Mouse (Mus musculus) cerebellum, adult 9-11 months (tissue): ENCODE data around the gene Nrros.
"Not testable (repeated sequence)": the region's sequence is repeated elsewhere in the genome, so short reads cannot be mapped to it uniquely, and the experiment has no call there.

Source experiments
- DNase-seq: peaks from one replicate; pipeline ENCODE4 v3.0.0; 2022

The Nrros gene

DNA sequence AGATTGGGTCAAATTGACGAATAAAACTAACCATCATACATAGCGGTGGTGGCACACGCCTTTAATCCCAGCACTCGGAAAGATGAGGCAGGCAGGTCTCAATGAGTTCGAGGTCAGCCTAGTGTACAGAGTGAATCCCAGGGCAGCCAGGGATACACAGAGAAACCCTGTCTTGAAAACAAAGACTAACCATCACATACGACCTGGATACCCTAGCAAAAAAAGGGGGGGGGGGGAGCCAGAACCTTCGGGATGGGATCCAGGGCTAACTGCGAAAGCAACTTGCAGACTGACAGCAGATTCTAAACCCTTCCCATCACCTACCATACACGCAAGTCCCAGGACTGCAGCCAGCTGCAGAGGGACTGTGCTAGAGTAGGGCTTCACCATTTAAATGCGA is 51.0 kb downstream of the Nrros start:
- no peak for DNase-seq

- no peak for DNase-seq
Measured at GRCm38 (mm10) chr16:32113541-32114218, 51.7 kb downstream of the Nrros start.

- no peak for DNase-seq
Measured at GRCm38 (mm10) chr16:32110951-32111699, 54.3 kb downstream of the Nrros start.

- no peak for DNase-seq
Measured at GRCm38 (mm10) chr16:32108578-32108977, 56.8 kb downstream of the Nrros start.

DNA sequence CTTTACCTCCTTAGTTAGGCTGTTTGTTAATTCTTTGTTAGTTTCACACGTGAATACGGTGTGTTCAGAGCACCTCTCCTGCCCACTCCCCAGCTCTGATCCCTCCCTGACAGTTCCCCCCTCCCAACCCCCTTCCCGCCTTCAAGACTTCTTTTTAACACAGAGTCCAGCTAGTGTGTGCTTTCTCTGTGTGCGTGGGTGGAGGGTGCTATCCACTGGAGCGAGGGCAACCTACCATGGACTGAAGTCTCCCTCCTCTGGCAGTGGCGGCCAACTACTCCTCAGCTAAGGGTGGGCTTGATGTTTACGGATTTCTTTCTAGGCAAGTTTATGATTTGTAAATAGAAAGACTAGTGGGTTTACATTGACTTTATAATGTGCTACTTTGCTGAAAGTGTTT is 57.2 kb downstream of the Nrros start:
- DNase-seq, result no peak

GRCm38 (mm10) chr16:32107342-32108045 is 57.9 kb downstream of the Nrros start:
- DNase-seq, result no peak

DNA sequence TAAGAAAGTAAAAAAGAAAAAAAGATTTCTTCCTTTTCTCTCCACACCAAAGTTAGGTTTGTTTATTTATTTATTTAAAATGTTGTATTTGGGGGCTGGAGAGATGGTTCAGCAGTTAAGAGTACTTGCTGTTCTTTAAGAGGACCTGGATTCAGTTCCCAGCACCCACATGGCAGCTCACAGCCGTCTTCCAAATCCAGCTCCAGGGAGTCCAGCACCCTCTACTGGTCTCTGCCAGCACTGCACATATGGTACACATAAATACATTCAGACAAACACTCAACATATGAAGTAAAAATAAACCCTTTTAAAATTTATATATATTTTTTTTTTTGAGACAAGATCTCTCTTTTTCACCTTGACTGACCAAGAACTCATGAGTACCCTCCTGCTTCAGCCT is 59.7 kb downstream of the Nrros start:
- DNase-seq, result no peak

DNA sequence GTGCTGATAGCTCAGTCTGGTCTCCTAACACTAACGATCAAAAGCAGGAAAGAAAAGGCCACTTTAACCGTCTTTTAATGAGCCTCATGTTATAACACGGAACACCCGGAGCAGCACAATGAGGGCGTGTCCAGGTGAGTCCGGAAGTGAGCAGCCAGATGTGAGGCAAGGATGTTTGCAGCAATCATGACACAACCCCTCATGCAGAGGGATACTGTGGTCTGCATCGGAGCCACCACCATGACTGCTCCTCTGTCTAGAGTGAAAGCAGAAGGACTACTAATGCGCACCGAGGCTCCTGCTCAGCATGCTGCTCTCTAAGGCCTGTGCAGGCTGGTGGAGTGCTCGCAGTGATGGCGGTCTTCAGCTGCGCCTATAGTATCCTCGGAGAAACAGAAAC is 63.1 kb downstream of the Nrros start:
- DNase-seq, result no peak

DNA sequence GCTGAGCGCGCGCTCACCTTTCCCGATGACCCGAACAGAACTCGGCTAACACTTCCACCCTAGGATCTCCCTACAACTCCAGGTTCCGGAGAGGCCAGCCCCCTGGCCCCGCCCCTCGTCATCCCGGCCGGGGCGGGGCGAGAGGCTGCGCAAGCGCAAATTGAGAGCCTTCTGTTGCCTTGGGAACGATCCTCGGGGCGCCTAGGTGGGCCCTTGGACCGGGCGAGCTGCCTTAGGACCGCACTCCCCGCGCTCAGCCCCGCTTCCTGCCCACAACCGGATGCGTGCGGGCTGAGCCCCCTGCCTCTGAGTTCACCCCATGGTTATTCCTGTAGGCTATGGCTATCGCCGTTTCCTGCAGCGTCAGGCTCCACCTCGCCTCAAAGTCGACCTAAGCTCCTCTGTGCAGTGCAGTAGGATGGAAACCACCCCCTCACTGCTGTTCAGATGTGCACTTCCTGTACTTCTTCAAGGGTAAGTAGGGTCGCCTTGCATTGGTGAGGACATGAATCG is 65.7 kb downstream of the Nrros start, which contains the start of the genes Pigx and Cep19:
Gene Pigx, minus strand, starts transcription at position 103 of the 513 bp plus-strand sequence.
Gene Cep19, plus strand, starts transcription at position 163 of the 513 bp plus-strand sequence.
- peak; percentile 91 for DNase-seq

DNA sequence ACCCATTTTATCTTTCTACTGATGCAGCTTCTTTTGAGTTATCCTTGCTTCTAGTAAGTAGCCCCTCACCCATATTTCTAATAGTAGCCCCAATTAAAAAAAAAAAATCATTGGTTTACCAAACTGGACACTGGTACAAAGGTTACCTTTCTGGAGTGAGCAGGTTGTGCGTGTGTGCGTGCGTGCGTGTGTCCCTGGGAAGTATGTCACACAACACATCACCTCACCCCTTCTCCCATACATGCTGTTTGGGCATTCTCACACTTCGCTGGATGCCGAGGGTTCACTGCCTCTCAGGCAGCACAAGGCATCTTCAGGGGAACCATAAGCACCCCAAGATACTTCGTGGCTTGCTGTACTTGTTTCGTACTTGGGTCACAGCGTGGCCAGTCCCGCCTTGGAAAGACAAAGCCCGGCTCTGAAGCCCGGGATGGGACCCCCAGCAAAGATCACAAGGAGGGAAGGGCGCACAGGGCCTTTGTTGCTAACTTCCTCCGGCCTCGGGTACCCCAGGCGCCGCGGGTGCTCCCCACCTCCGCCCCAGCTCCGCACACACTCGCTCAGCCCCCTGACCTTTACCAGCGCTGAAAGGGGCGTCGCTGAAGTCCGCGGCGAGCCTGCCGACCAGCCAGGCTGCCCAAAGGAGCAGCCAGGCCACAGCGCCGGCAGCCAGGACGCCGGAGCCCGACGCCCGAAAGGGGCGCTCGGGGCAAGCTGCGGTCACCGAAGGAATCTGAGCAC is 66.3 kb downstream of the Nrros start:
- no peak for DNase-seq

- not testable (repeated sequence) for DNase-seq
Measured at GRCm38 (mm10) chr16:32097757-32098156, 67.6 kb downstream of the Nrros start.
